Mouse (Mus musculus) megakaryocyte, embryonic 14.5 days (primary cell): Measurements from ENCODE around the gene Large1.

Experiments
- FLI1 ChIP-seq: IDR thresholded peaks from 2 replicates; pipeline ENCODE4 v1.6.1; 2012; ENCODE audit warnings: low read length, inconsistent platforms, mixed read lengths
- GATA1 ChIP-seq: IDR thresholded peaks from 3 replicates; pipeline ENCODE4 v1.6.1; 2012; ENCODE audit warnings: mixed read lengths, low read length, inconsistent platforms, borderline replicate concordance

- TF ChIP-seq GATA1 (no peak), FLI1 (no peak)
These were observed 535.5 kb downstream of the Large1 start for GRCm38 (mm10) chr8:72817655-72818349.
